Mouse (Mus musculus): ENCODE data around the gene Lnpk. TPM values are rescaled to one million over a fixed set of nuclear protein-coding genes. Genes with fewer than 3 reads are reported as not detected.

The Lnpk gene
- polyA plus RNA-seq (2017; shearing (Covaris generic)) = 28.0 TPM

DNA sequence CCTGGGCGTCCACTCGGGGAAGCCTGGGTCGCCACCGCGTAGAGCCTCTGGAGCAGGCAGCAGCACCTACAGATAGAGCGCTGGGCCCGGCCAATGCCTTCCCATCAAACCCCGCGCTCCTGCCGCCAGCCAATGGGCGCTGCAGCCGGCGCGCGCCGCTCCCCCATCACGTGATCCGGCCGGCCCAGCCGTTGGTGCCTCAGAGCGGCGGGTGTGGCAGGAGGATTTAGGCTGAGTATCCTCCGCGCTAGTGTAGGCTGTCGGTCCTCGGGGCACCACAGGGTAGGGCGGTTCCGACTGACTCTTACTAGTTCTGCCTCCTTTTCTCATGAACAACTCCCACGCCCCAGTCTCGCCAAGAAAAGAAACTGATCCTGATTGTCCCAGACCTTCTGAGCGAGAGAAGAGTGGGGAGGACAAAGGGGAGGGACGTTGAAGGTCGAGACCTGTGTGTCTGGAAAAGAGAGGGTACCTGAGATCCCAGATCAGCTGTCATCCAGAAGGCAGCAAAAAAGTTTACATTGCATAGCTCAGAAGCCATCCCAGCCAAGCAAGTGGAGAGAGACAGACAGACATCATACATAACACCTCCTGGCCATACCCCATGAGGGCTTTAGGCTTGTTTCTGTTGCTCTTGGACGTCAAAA lies at the start of gene Lnpk:
Gene Lnpk, minus strand, starts transcription at position 593 of the 647 bp plus-strand sequence.

Other genes with a start within 250 kb of the Lnpk start
- not detected for gene Evx2, start 80.1 kb upstream of the Lnpk start, polyA plus RNA-seq (2017; shearing (Covaris generic))
- not detected for gene Hoxd13, start 88.9 kb upstream of the Lnpk start, polyA plus RNA-seq (2017; shearing (Covaris generic))
- gene Hoxd12, start 95.6 kb upstream of the Lnpk start, polyA plus RNA-seq (2017; shearing (Covaris generic)) = not detected
- not detected for gene Hoxd11, start 100.1 kb upstream of the Lnpk start, polyA plus RNA-seq (2017; shearing (Covaris generic))
- not detected for gene Hoxd10, start 112.5 kb upstream of the Lnpk start, polyA plus RNA-seq (2017; shearing (Covaris generic))
- not detected for gene Hoxd9, start 118.3 kb upstream of the Lnpk start, polyA plus RNA-seq (2017; shearing (Covaris generic))
- not detected for gene Hoxd8, start 125.2 kb upstream of the Lnpk start, polyA plus RNA-seq (2017; shearing (Covaris generic))
- not detected for gene Hoxd3, start 132.5 kb upstream of the Lnpk start, polyA plus RNA-seq (2017; shearing (Covaris generic))
- gene Hoxd4, start 132.5 kb upstream of the Lnpk start, polyA plus RNA-seq (2017; shearing (Covaris generic)) = not detected
- gene Gm28230, start 147.3 kb upstream of the Lnpk start, polyA plus RNA-seq (2017; shearing (Covaris generic)) = not detected
- not detected for gene Hoxd1, start 183.5 kb upstream of the Lnpk start, polyA plus RNA-seq (2017; shearing (Covaris generic))
- 44.7 TPM for gene Mtx2, start 246.4 kb upstream of the Lnpk start, polyA plus RNA-seq (2017; shearing (Covaris generic))

Measured in naive thymus-derived CD4-positive, alpha-beta T cell, adult 5 months (primary cell).